Mouse (Mus musculus) kidney, postnatal 4 days (tissue): ENCODE data around the gene Ifnk.

Experiments
- DNase-seq, 2 experiments: peaks; one replicate each; pipeline ENCODE4 v3.0.0; 2021; ENCODE audit warnings: mixed read lengths in 2 of 2

The Ifnk gene

GRCm38 (mm10) chr4:35151756-35152155 lies at the start of gene Ifnk:
Gene Ifnk, plus strand, starts transcription at chr4:35152056.
- DNase-seq = no peak

GRCm38 (mm10) chr4:35105115-35105773 lies 46.6 kb upstream of the Ifnk start:
- DNase-seq = no peak

- no peak for DNase-seq
These were observed 39.4 kb upstream of the Ifnk start for GRCm38 (mm10) chr4:35112452-35112851.

- no peak for DNase-seq
These were observed 38.2 kb upstream of the Ifnk start for GRCm38 (mm10) chr4:35113516-35114248.

- DNase-seq = no peak
These were observed 36.9 kb upstream of the Ifnk start for GRCm38 (mm10) chr4:35114950-35115349.

GRCm38 (mm10) chr4:35115933-35116332 lies 35.9 kb upstream of the Ifnk start:
- no peak for DNase-seq

- no peak for DNase-seq
These were observed 34.7 kb upstream of the Ifnk start for GRCm38 (mm10) chr4:35117144-35117543.

- DNase-seq = no peak
These were observed 33.0 kb upstream of the Ifnk start for GRCm38 (mm10) chr4:35118851-35119250.

GRCm38 (mm10) chr4:35120159-35120558 lies 31.7 kb upstream of the Ifnk start:
- DNase-seq = no peak

- DNase-seq = no peak
These were observed 31.3 kb upstream of the Ifnk start for GRCm38 (mm10) chr4:35120575-35120974.

- peak; percentile 40 to 61 for DNase-seq
These were observed 30.8 kb upstream of the Ifnk start for GRCm38 (mm10) chr4:35121060-35121459.

GRCm38 (mm10) chr4:35123087-35123486 lies 28.8 kb upstream of the Ifnk start:
- DNase-seq = no peak

- DNase-seq = no peak
These were observed 27.8 kb upstream of the Ifnk start for GRCm38 (mm10) chr4:35124027-35124426.

GRCm38 (mm10) chr4:35125299-35125777 lies 26.5 kb upstream of the Ifnk start:
- peak in 1 of 2 experiments; percentile 26 for DNase-seq

GRCm38 (mm10) chr4:35126776-35127175 lies 25.1 kb upstream of the Ifnk start:
- DNase-seq = no peak

- DNase-seq = peak; percentile 58 to 72
These were observed 24.1 kb upstream of the Ifnk start for GRCm38 (mm10) chr4:35127759-35128158.

GRCm38 (mm10) chr4:35130411-35130948 lies 21.4 kb upstream of the Ifnk start:
- peak in 1 of 2 experiments; percentile 20 for DNase-seq

GRCm38 (mm10) chr4:35131592-35131991 lies 20.3 kb upstream of the Ifnk start:
- no peak for DNase-seq

GRCm38 (mm10) chr4:35133411-35133810 lies 18.4 kb upstream of the Ifnk start:
- DNase-seq = no peak

GRCm38 (mm10) chr4:35134846-35135611 lies 16.8 kb upstream of the Ifnk start:
- DNase-seq = peak in 1 of 2 experiments; percentile 17

- DNase-seq = no peak
These were observed 16.1 kb upstream of the Ifnk start for GRCm38 (mm10) chr4:35135806-35136205.

GRCm38 (mm10) chr4:35136996-35137395 lies 14.9 kb upstream of the Ifnk start:
- no peak for DNase-seq

GRCm38 (mm10) chr4:35138077-35138476 lies 13.8 kb upstream of the Ifnk start:
- no peak for DNase-seq
